Mouse (Mus musculus) forebrain, embryonic 13.5 days (tissue): ENCODE data around the gene Exoc6b. TPM values are rescaled to one million over a fixed set of nuclear protein-coding genes. Genes with fewer than 3 reads are reported as not detected.

Experiments used
- ATAC-seq: fragments of 200-750 bp; cut with Nextera tagmentation; 2 replicates; pipeline ENCODE4 v1.8.0; 2017
- H3K27ac ChIP-seq: fragments of 300-500 bp; sonication (generic); 2 replicates; pipeline ENCODE4 v1.5.1; 2015; ENCODE audit warnings: inconsistent platforms, mild to moderate bottlenecking, moderate library complexity
- H3K27me3 ChIP-seq: fragments of 300-500 bp; sonication (generic); 2 replicates; pipeline ENCODE4 v1.6.1; 2015; ENCODE audit warnings: mild to moderate bottlenecking, inconsistent platforms
- H3K36me3 ChIP-seq: fragments of 300-500 bp; sonication (generic); 2 replicates; pipeline ENCODE4 v1.6.1; 2015; ENCODE audit warnings: mild to moderate bottlenecking, inconsistent platforms; ENCODE audit not compliant: poor library complexity, severe bottlenecking
- H3K4me1 ChIP-seq: fragments of 300-500 bp; sonication (generic); 2 replicates; pipeline ENCODE4 v1.6.1; 2015; ENCODE audit warnings: inconsistent platforms
- H3K4me2 ChIP-seq: fragments of 300-500 bp; sonication (generic); 2 replicates; pipeline ENCODE4 v1.6.1; 2015; ENCODE audit warnings: inconsistent platforms, mild to moderate bottlenecking, moderate library complexity
- H3K4me3 ChIP-seq: fragments of 300-500 bp; sonication (generic); 2 replicates; pipeline ENCODE4 v1.5.1; 2015; ENCODE audit warnings: mild to moderate bottlenecking, inconsistent platforms
- H3K9ac ChIP-seq: fragments of 300-500 bp; sonication (generic); 2 replicates; pipeline ENCODE4 v1.6.1; 2015; ENCODE audit warnings: mild to moderate bottlenecking, inconsistent platforms
- H3K9me3 ChIP-seq: fragments of 300-500 bp; sonication (generic); replicated peaks from 2 replicates; pipeline ENCODE4 v1.6.1; 2016; ENCODE audit warnings: inconsistent platforms
- WGBS: fragments of 180-500 bp; shearing (Covaris S2); methylation state at CpG from one replicate; pipeline ENCODE4 v1.1.7; 2015; 5-methylcytosine and 5-hydroxymethylcytosine counted together
- polyA plus RNA-seq: library from polyadenylated mRNA; unstranded; fragments of >200 nt; fragmentation: Nextera tagmentation; extraction: Ambion mirVana; gene quantifications from 2 replicates; pipeline ENCODE4 v1.2.1, GENCODE M21; 2015

The Exoc6b gene
- polyA plus RNA-seq, 1 experiment from 2014 or later: 37.4 TPM

GRCm38 (mm10) chr6:84899002-84899774 lies 170.1 kb downstream of the Exoc6b start:
- no peaks in the 10 kb centered on the region for H3K36me3 ChIP-seq

GRCm38 (mm10) chr6:84893773-84894095 lies 175.6 kb downstream of the Exoc6b start:
- Histone ChIP-seq H3K9me3 (no peaks in the 10 kb centered on the region), H3K4me2 (no peak overlapping the region), H3K36me3 (no peaks in the 10 kb centered on the region), H3K4me1 (0 out of 2 replicates have a peak, but pooled peaks cover 3% of the 10 kb centered on the region), H3K27me3 (no peaks in the 10 kb centered on the region), H3K27ac (no peak overlapping the region), H3K9ac (no peak overlapping the region), H3K4me3 (no peak overlapping the region)
- ATAC-seq: no peak

More at GRCm38 (mm10) chr6:84899002-84899774, 170.1 kb downstream of the Exoc6b start:
- Histone ChIP-seq H3K9me3 (no peaks in the 10 kb centered on the region), H3K9ac (no peak overlapping the region), H3K4me1 (no peaks in the 10 kb centered on the region), H3K4me3 (no peak overlapping the region), H3K27ac (no peak overlapping the region), H3K4me2 (no peak overlapping the region), H3K27me3 (no peaks in the 10 kb centered on the region)
- WGBS: 74% methylated on average over 4 of the region's 4 CpGs
- no peak for ATAC-seq

GRCm38 (mm10) chr6:84892926-84893772 lies 176.2 kb downstream of the Exoc6b start:
- H3K9ac ChIP-seq: 0 out of 2 replicates have a peak overlapping the region, but pooled peaks have one; percentile 13
- H3K27me3 ChIP-seq: no peaks in the 10 kb centered on the region
- ATAC-seq: no peak
- H3K4me1 ChIP-seq: 0 out of 2 replicates have a peak, but pooled peaks cover 3% of the 10 kb centered on the region
- no peaks in the 10 kb centered on the region for H3K36me3 ChIP-seq
- no peak overlapping the region for H3K4me2 ChIP-seq
- no peaks in the 10 kb centered on the region for H3K9me3 ChIP-seq
- WGBS: 33% methylated on average over 5 of the region's 5 CpGs
- no peak overlapping the region for H3K4me3 ChIP-seq
- no peak overlapping the region for H3K27ac ChIP-seq

GRCm38 (mm10) chr6:84886551-84886950 lies 182.8 kb downstream of the Exoc6b start:
- no peaks in the 10 kb centered on the region for H3K9me3 ChIP-seq
- H3K4me3 ChIP-seq: no peak overlapping the region

GRCm38 (mm10) chr6:84885080-84885479 lies 184.2 kb downstream of the Exoc6b start:
- Histone ChIP-seq H3K27ac (no peak overlapping the region), H3K4me2 (no peak overlapping the region), H3K36me3 (no peaks in the 10 kb centered on the region), H3K9me3 (no peaks in the 10 kb centered on the region), H3K9ac (no peak overlapping the region), H3K4me3 (no peak overlapping the region), H3K27me3 (no peaks in the 10 kb centered on the region), H3K4me1 (no peaks in the 10 kb centered on the region)
- 78% methylated on average over 1 of the region's 1 CpGs for WGBS
- ATAC-seq: no peak

More at GRCm38 (mm10) chr6:84886551-84886950, 182.8 kb downstream of the Exoc6b start:
- Histone ChIP-seq H3K27ac (no peak overlapping the region), H3K4me1 (no peaks in the 10 kb centered on the region), H3K27me3 (no peaks in the 10 kb centered on the region), H3K36me3 (no peaks in the 10 kb centered on the region), H3K4me2 (no peak overlapping the region), H3K9ac (no peak overlapping the region)
- 91% methylated on average over 3 of the region's 3 CpGs for WGBS
- ATAC-seq: no peak

- Histone ChIP-seq H3K27me3 (no peaks in the 10 kb centered on the region), H3K4me3 (no peak overlapping the region), H3K4me1 (no peaks in the 10 kb centered on the region), H3K4me2 (no peak overlapping the region), H3K36me3 (no peaks in the 10 kb centered on the region), H3K9me3 (no peaks in the 10 kb centered on the region), H3K27ac (no peak overlapping the region), H3K9ac (no peak overlapping the region)
- ATAC-seq: no peak
- 68% methylated on average over 4 of the region's 4 CpGs for WGBS
These were observed 185.6 kb downstream of the Exoc6b start for GRCm38 (mm10) chr6:84883720-84884119.

- Histone ChIP-seq H3K9ac (no peak overlapping the region), H3K36me3 (no peaks in the 10 kb centered on the region), H3K9me3 (no peaks in the 10 kb centered on the region), H3K4me1 (no peaks in the 10 kb centered on the region), H3K27me3 (no peaks in the 10 kb centered on the region), H3K4me3 (no peak overlapping the region), H3K4me2 (no peak overlapping the region), H3K27ac (no peak overlapping the region)
- ATAC-seq: no peak
- 82% methylated on average over 14 of the region's 14 CpGs for WGBS
These were observed 186.4 kb downstream of the Exoc6b start for GRCm38 (mm10) chr6:84882663-84883517.

GRCm38 (mm10) chr6:84875869-84876268 lies 193.4 kb downstream of the Exoc6b start:
- Histone ChIP-seq H3K9ac (no peak overlapping the region), H3K4me3 (no peak overlapping the region), H3K4me2 (no peak overlapping the region), H3K27me3 (no peaks in the 10 kb centered on the region), H3K9me3 (no peaks in the 10 kb centered on the region), H3K27ac (no peak overlapping the region), H3K36me3 (no peaks in the 10 kb centered on the region), H3K4me1 (no peaks in the 10 kb centered on the region)
- no peak for ATAC-seq
- WGBS: 87% methylated on average over 5 of the region's 5 CpGs

GRCm38 (mm10) chr6:84867114-84867513 lies 202.2 kb downstream of the Exoc6b start:
- H3K27me3 ChIP-seq: no peaks in the 10 kb centered on the region
- no peaks in the 10 kb centered on the region for H3K9me3 ChIP-seq
- peaks cover 16% of the 10 kb centered on the region for H3K4me1 ChIP-seq
- no peak overlapping the region for H3K4me2 ChIP-seq
- WGBS: 6% methylated on average over 4 of the region's 4 CpGs
- H3K9ac ChIP-seq: no peak overlapping the region
- H3K36me3 ChIP-seq: no peaks in the 10 kb centered on the region
- peak overlapping the region; percentile 15; the same call in 1 of the 2 replicates for H3K27ac ChIP-seq
- ATAC-seq: peak; percentile 81
- H3K4me3 ChIP-seq: no peak overlapping the region

GRCm38 (mm10) chr6:84864625-84865024 lies 204.7 kb downstream of the Exoc6b start:
- WGBS: 92% methylated on average over 3 of the region's 3 CpGs
- H3K4me1 ChIP-seq: peaks cover 16% of the 10 kb centered on the region
- no peak overlapping the region for H3K4me3 ChIP-seq
- H3K9me3 ChIP-seq: no peaks in the 10 kb centered on the region
- no peak overlapping the region for H3K27ac ChIP-seq
- no peaks in the 10 kb centered on the region for H3K27me3 ChIP-seq
- H3K36me3 ChIP-seq: no peaks in the 10 kb centered on the region
- H3K9ac ChIP-seq: no peak overlapping the region
- H3K4me2 ChIP-seq: no peak overlapping the region
- ATAC-seq: no peak

- no peak overlapping the region for H3K9ac ChIP-seq
- H3K27me3 ChIP-seq: no peaks in the 10 kb centered on the region
- no peaks in the 10 kb centered on the region for H3K9me3 ChIP-seq
- no peak overlapping the region for H3K4me2 ChIP-seq
- H3K27ac ChIP-seq: no peak overlapping the region
- no peaks in the 10 kb centered on the region for H3K36me3 ChIP-seq
- H3K4me3 ChIP-seq: no peak overlapping the region
- WGBS: 97% methylated on average over 1 of the region's 1 CpGs
- H3K4me1 ChIP-seq: peaks cover 16% of the 10 kb centered on the region
- ATAC-seq: no peak
These were observed 205.4 kb downstream of the Exoc6b start for GRCm38 (mm10) chr6:84863816-84864375.
